Mouse (Mus musculus) gastrocnemius, adult 8-10 months (tissue): ENCODE measurements around the gene Ugt1a2. TPM values are rescaled to one million over a fixed set of nuclear protein-coding genes. Genes with fewer than 3 reads are reported as not detected.

Experiments
- DNase-seq, 2 experiments: peaks; one replicate each; pipeline ENCODE4 v3.0.0; 2022; ENCODE audit warnings: low spot score in 2 of 2
- total RNA-seq, 4 experiments: library from RNA; stranded (reverse); gene quantifications; 2 replicates each; pipeline ENCODE4 v1.2.4; 2022

The Ugt1a2 gene
- total RNA-seq, 4 experiments from 2014 or later = 0.16 TPM; not detected in 3

DNA sequence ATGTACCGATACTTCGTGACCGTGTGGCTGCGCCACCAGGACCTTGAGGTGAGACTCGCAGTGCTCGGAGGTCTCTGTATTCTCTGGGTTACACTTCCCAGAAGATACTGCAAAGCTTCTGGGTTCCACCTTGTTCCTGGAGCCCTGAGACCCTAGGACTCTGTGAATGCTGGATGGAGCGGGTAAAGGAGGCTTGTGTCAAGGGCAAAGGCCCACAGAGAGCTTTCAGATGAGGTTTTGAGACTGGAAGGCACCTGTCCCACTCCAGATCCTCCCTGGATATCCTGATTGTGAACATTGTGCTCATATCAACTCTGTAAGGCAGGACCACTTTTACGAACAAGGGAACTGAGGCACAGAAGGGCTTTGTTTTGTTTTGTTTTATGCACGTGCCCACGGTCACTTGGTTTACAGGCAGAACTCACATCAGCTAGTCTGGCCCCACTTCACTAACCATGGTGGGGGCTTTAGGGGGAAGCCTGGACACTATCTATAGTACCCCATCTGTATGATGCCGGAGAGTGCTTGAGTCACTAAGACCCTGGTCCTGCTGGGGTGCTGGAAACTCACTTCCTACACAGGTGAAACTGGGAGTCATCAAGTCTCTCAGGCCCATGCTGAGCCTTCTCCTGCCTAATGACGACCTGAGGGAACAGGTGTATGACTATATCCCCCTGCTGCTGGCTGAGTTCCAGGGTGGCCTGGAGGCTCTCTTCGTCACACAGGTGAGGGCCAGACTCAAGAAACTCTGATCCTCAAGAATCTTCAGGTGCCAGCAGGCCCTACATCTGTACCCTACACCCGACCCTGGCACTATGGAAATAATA lies 33.2 kb downstream of the Ugt1a2 start:
- peak in 1 of 2 experiments; percentile 35 for DNase-seq

DNA sequence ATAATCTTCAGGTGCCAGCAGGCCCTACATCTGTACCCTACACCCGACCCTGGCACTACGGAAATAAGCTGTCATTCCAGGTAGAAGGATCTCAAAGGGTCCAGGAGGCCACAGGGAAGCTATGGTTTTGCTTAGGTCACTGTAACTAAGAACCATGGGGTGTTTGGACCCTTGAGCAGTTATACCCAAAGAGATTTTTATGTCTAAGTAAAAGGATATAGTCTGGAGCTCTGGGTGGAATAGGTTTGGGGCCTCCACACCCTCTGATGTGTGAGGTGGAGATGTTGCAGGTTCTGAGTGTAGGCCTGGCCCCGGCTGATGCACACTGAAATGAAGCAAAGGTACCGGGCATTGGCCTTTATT lies 33.8 kb downstream of the Ugt1a2 start:
- DNase-seq = no peak

DNA sequence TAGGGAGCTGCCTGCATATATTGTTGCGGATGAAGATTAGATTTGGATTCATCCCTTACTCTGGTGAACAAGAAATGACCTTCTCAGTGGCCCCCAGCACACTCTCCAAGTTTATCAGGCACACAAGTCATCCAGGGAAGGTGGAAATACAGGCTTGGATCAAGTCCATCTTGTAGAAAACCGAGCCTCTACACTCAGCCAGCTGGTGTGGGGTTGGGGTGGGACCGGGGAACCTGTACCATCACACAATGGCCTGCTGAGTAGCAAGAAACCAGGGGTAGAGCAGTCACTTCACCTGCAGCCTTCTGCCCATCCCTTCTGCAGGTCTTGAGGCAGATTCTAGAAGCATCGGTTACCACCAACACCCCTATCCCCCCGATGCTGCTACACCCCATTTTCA lies 34.2 kb downstream of the Ugt1a2 start:
- peak in 1 of 2 experiments; percentile 15 for DNase-seq

- peak in 1 of 2 experiments; percentile 37 for DNase-seq
Observed at GRCm38 (mm10) chr1:88235046-88235893, 34.9 kb downstream of the Ugt1a2 start.

- no peak for DNase-seq
Observed at GRCm38 (mm10) chr1:88235894-88236415, 35.6 kb downstream of the Ugt1a2 start.

- peak in 1 of 2 experiments; percentile 15 for DNase-seq
Observed at GRCm38 (mm10) chr1:88237311-88237710, 36.9 kb downstream of the Ugt1a2 start.

DNA sequence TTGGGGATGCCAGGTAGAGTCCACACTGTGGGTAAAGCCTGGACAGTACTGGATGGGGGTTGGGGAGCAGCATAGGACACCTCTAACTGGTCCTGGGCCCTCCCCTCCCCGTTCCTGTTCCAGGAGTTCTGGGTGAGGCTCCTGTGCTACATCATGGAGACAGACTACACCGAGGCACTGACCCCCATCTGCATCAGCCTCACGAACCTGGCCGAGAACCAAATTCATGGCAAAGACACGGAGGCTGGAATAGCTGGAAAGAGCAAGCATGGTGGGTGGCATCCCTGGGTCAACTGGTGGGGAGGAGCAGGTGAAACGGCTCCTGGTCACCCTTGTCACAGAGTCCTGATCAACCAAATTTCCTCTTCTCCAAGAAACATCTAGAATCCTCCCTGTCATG lies 38.4 kb downstream of the Ugt1a2 start:
- DNase-seq = no peak

DNA sequence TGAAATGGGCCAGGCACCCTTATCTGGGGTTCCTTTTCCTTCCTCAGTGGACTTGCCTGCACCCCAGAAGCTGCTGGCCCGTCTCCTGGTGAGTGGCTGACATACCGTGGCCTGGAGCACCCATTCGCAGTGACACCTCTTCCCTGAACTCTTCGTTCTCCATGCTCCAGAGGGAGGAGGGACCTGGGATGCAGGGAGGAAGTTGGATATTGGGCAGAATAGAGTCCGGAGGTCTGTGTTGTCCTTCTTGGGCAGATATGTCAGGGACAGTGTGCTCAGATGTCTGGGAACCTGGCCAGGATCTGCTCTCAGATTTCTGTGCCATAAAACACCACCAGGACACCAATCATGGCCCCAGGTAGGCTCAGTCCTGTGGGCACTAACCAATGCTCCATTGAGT lies 39.7 kb downstream of the Ugt1a2 start:
- no peak for DNase-seq

- no peak for DNase-seq
Observed at GRCm38 (mm10) chr1:88240579-88240978, 40.2 kb downstream of the Ugt1a2 start.

DNA sequence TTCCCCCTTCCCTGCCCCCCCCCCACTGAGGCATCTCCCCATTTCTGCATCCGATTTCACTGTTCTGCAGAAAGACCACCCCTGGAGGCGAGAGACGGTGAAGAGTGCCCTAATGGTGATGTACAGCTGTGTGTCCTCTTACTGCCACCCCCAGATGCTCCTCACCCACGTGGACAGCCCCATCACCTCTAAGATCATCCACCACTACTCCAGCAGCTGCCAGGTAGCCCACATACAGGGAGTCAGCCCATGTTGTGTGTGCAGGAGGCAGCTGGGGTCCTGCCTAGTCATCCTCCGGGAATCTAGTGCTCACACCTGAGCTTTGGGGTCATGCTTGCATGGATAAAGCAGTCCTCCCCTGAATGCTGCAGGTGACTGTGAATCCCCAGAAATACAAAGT lies 43.5 kb downstream of the Ugt1a2 start:
- DNase-seq = no peak

- DNase-seq = no peak
Observed at GRCm38 (mm10) chr1:88245881-88246280, 45.5 kb downstream of the Ugt1a2 start.

GRCm38 (mm10) chr1:88246386-88246785 lies 46.0 kb downstream of the Ugt1a2 start:
- no peak for DNase-seq

DNA sequence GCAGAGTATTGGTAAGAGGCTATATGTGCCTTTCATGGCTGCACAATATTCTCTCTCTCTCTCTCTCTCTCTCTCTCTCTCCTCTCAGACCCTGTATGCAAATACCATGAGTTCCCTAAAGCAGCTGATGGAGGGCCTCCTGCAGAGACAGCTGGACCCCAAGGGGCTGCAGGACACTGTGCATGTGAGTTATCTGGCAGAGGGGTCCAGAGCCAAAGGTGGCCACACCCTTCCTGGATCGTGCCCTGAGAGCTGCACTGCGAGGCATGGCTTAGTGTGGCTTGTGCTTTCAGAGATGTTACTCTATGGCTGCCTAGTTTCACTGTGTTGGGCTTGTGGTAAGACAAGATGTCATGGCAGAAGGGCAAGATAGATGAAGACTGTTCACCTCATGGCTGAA lies 47.3 kb downstream of the Ugt1a2 start:
- DNase-seq = no peak

DNA sequence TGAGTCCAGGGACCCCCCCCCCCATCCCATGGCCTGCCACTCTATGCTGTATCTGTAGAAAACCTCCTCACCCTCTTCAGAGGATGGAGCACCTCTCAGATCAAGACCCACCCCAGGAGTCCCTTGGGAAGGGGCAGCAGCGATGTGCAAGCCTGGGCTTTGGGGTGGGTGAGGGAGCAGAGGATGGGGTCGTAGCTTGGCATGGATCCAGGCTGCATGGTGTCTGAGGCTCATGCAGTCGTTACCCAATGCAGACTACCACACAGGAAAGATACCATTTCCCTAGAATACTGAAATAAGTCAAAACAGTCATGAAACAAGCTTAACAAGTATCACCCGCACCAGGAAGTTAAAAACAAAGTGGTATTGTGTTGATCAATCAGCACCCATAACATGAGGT lies 48.3 kb downstream of the Ugt1a2 start:
- DNase-seq = no peak

DNA sequence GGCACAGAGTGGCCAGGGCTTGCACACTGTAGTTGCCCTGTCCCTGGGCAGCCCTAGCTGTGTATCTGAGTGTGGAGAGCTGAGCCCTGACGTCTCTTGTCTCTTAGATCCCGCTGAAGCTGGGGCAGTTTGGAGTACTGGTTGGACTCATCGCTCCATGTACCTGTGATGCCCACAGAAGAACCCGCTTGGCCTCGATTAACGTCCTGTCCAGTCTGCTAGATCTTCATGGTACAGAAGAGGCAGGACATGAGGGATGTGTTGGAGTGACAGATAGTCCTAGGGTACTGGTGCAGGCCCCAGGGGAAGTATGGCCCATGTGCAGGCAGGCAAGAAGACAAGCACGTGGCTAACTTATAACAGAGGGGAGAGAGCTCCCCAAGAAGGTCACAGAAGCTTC lies 49.2 kb downstream of the Ugt1a2 start:
- DNase-seq = no peak

DNA sequence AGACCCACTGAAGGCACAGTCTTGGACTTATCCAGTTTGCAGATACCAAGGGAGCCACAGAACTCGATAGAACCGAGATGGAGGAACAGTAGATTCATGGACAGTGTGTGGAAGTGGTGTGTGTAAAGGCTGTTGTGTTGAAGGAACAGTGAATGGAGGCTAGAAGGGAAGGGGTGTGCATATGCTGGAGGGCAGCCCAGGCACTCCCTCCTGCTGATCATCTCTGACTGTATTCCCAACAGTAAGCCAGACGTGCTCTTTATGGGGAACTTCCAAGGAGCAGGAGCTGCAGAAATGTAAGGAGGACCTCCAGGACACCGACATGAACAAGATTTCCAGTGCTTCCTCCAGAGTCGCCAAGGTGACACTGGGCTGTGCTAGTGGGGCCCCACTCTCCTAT lies 49.6 kb downstream of the Ugt1a2 start:
- no peak for DNase-seq

GRCm38 (mm10) chr1:88253106-88253505 lies 52.7 kb downstream of the Ugt1a2 start:
- no peak for DNase-seq

GRCm38 (mm10) chr1:88253540-88253939 lies 53.1 kb downstream of the Ugt1a2 start:
- no peak for DNase-seq

DNA sequence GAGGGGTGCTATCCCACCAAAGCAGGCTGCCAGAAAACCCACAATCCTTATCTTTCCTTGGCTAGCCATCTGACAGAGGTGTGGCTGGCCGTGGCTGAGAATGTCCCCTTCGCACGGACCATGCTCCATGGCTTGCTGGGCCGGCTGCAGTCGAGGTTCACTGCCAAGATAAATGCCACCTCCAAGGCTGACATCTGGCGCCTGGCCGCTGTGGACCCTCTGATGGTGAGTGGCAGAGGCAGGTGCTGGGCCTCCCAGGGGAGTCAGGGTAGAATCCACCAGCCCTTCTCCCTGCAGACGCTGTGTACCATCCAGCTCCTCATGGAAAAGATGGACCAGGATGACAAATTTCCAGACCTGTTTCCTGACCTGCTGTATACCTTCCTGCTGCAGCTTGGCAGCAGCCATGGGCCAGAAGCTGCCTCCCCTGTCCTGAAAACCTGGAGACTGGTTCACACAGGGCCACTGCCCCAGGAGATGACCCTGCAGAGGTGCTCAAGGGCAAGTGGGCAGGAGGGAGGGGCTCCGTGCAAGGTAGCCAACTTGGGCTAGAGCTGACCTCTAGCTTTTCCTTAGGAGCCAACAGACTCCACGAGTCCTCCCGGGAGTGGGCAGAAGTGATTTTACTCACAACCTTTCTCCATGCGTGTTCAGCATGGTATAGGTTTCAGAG lies 54.5 kb downstream of the Ugt1a2 start:
- DNase-seq = no peak

DNA sequence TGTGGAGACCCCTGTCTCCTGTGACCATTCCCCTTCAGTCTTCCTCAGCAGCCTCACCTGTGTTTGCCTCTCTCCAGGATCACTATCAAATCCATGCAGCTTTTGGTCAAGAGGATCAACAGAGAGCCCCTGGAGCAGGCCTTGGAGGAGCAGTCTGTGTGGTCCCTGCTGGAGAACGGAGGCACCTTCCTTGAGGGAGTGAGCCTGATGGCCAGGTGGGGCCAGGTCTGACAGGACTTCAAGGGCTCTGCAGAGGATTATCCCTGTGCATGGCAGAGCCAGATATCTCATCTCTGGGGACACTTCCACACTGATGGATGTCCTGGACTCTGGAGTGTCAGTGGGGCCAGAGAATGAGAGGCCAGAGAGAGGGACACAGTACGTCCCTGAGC lies 55.1 kb downstream of the Ugt1a2 start:
- no peak for DNase-seq

- no peak for DNase-seq
Observed at GRCm38 (mm10) chr1:88255989-88256754, 55.8 kb downstream of the Ugt1a2 start.
